Mouse (Mus musculus) cortical plate, adult 2 months (tissue): ENCODE results near the gene Sez6.

Experiments
- CTCF ChIP-seq: fragments of 200-500 bp; IDR thresholded peaks from 2 replicates; pipeline ENCODE4 v1.5.1; 2011; ENCODE audit warnings: mild to moderate bottlenecking, control low read depth, low read length; ENCODE audit not compliant: insufficient read depth; ENCODE audit errors: extremely low read depth
- POLR2A ChIP-seq: fragments of 200-500 bp; IDR thresholded peaks from 2 replicates; pipeline ENCODE4 v1.6.1; 2011; ENCODE audit warnings: mild to moderate bottlenecking, low read length, control low read depth; ENCODE audit not compliant: insufficient read depth; ENCODE audit errors: extremely low read depth

DNA sequence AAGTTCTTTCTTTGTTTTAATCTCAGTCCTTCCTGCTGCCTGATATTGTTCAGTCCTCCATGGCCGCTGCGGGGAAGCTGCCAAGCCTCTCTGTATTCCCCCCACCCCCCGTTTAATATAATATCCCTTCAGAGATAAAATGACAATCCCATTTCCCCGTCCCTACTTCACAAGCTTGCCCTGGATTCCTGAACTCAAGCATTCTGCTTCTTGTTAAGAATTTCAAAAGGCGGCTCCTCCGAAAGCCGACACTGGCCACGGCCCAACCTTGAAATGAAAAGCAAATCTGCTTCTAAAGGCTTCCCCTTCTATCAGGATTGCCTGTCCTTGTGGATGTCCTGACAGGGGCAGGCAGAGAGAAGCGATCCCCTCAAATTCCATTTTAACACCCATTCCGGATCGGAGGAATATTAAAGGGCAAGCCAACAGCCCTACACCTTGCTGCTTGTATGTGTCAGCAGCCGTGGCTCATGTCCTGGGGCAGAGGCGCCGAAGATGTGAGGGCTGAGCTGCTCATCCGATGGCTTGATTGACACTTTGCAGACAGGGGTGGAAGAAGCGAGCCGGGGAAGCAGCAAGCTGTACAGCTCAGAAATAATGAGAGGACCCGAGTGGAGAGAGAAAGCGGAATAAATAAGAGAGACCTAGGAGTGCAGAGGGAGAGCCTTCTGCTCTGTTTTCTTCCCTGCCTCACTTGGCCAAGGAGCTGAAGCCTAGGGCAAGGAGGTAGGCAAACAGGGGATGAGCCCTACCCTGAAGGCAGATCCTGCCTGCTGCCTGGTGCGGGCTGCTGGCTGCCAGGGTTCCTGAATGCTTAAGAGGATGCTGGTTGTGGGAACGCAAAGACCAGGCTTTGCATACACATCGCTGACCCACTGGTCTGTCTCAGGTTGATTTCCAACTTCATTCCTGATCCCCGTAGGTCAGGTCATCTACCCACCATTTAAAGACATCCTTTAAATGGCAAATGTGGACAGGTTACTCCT is 33.5 kb upstream of the Sez6 start:
- no peak for TF ChIP-seq CTCF
- TF ChIP-seq POLR2A = no peak
